Mouse (Mus musculus) embryo, embryonic 10 days (tissue): ENCODE measurements around the gene Fam126b.
A peak's percentile ranks its signal among the peaks of the same experiment; 100 is the strongest.
"Not testable (repeated sequence)": the region's sequence is repeated elsewhere in the genome, so short reads cannot be mapped to it uniquely, and the experiment has no call there.

Experiments used
- DNase-seq: peaks from one replicate; pipeline ENCODE4 v3.0.0-alpha.2; 2015; ENCODE audit warnings: low spot score

Fam126b gene

DNA sequence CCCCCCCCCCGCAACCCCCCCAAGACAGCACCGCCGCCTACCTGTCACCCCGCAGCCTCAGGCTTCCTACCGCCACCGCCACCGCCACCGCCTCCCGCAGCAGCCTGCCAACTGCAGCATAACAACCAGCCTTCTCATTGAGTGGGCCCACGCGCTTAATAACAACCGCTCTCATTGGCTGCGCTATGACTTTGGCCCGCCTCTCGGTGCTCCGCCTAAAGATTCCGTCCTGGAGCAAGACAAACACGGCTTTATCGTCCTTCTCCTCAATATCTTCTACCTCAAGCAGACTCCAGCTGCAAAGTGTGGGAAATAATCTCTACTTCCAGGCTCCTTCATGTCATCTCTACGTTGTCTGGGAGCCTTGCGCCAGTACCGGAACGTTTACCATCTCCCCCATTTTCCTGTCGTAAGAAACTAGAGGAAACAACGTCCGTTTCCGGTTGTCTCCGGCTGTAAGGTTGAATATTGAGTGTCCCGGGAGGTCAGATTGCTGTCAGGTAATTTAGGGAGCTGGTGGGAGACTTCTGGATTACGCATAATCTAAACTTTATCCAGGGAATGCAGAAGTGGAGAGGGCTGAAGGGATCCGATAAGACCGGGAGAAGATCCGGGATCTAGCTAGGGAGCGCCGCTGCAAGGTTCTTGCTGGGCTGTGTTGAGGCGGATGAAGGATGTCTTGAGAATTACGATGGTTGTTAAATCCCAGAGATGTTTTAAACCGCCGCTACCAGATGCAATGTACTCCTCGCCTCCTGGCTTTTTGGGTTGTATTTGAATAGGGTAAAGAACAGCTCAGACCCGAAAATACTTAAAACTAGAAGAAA, at the start of gene Fam126b, which contains the start of gene Ndufb3:
Gene Fam126b (minus strand): TSS at position 153 of the 827 bp plus-strand sequence.
Gene Ndufb3 (plus strand): TSS at position 214 of the 827 bp plus-strand sequence.
- peak; percentile 93 for DNase-seq

- not testable (repeated sequence) for DNase-seq
Observed at GRCm38 (mm10) chr1:58628847-58629246, 42.7 kb upstream of the Fam126b start.

DNA sequence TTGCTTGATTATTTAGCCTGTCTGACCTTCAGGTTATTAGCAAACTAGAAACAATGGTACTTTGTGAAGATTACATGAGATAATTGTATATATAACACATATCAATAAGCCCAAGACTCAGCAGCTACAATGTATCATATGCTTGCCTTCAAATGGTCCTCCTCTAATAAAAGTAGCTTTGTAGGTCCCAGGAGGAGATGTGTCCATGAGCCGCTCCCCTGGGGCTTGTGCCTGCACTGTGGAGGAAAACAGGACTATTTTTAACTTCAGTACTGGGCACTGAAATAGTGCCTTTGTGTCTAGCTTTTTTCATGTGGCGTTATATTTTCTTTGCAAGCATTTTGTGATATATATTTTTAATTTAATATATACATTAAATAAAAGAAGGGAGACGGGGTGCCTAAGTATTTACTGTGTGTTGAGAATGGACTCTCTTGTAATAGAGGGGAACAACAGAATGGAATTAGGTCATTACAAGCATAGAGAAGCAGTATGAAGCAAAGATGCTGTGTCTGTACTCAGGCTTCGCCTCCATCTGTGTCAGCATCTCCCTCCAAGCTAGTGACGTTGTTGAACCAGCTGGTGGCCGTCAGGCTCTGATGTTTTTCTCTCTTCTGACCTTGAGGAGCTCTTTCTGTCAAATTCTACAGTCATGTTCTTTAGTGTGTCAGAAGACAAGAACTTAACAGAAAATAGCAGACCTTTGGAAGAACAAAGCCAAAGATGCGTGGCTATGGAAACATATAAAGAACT, 36.0 kb upstream of the Fam126b start:
- no peak for DNase-seq

DNA sequence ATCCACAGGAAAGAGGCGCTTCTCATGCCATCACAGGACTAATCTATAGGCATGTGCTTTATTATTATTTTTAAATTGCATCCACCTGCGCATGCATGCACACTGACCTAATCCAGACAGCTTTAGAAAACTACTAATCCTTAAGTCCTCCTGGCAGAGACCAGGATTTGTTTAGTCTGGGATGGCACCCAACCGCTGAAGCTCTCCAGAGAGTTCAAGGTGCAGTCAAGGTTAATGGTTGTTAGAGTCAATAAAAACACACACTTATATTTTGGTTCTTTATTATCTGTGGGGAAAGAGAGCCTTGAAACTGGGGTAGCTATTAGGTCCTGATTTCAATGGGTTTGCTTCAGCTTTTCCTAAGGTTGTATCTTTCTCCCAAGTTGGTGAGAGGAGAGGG, 35.1 kb upstream of the Fam126b start:
- no peak for DNase-seq

- DNase-seq: no peak
Observed at GRCm38 (mm10) chr1:58618766-58619165, 32.6 kb upstream of the Fam126b start.

DNA sequence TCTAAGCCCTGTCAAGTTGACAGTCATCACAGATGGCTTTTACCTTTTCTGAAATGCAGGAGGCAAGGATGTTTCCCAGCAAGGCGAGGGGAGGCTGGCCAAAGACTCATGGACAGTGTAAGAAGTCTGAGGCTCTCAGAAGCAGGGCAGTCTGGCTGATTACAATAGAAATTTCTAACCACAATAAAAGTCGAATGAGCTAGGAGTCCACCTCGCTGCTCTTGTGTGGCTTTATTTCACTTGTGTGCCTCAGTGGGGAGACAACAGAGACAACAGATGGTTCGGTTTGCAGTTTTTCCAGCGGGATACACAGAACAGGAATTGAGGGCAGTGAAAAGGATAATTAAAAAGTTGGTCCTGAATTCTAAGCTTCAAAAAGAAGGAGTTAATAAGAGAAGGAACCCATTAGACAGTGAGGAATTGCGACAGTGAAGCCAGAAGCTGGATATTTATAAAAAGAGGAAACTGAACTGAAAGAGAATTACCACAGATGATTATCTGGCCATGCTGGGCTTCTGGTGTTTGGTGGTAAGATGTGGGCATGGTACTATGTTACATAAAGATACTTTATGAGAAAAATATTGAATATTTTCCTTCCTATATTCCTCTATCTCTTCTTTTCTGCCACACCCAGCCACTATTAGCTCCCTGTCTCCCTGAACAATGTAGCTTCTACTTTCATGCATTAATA, 32.0 kb upstream of the Fam126b start:
- no peak for DNase-seq

- DNase-seq: no peak
Observed at GRCm38 (mm10) chr1:58617076-58617475, 31.0 kb upstream of the Fam126b start.

- no peak for DNase-seq
Observed at GRCm38 (mm10) chr1:58616176-58616575, 30.1 kb upstream of the Fam126b start.

GRCm38 (mm10) chr1:58615146-58615545, 29.0 kb upstream of the Fam126b start:
- DNase-seq: no peak

- no peak for DNase-seq
Observed at GRCm38 (mm10) chr1:58614424-58614823, 28.3 kb upstream of the Fam126b start.

DNA sequence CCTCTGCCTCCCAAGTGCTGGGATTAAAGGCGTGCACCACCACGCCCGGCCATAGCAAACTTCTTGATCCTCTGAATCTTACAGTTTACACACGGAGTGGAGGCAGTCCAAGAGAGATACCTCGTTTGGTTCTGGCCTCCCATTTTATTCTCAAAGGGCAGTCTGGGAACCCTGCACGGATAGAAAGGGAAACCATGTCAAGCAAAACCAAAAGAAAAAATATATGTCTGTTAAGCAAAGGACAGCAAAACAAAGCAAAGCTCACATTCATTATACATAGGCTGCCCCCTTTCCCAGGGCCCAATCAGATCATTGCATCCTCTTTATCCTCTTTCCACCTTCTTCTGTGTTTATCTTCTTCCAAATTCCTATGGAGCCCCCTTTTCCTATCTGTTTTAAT, 27.7 kb upstream of the Fam126b start:
- no peak for DNase-seq

- no peak for DNase-seq
Observed at GRCm38 (mm10) chr1:58610611-58611010, 24.5 kb upstream of the Fam126b start.

- DNase-seq: no peak
Observed at GRCm38 (mm10) chr1:58610166-58610565, 24.0 kb upstream of the Fam126b start.

DNA sequence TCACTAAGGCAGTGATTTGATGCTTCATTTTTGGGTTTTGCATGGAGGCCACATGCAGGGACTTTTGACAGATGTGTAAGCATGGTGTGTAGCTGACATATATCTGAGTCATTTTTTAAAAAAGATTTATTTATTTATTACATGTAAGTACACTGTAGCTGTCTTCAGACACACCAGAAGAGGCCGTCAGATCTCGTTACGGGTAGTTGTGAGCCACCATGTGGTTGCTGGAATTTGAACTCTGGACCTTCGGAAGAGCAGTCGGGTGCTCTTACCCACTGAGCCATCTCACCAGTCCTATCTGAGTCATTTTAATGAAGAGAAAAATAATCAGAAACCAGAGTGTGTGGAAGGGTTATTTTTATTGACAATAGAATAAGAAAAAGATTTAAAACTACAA, 23.5 kb upstream of the Fam126b start:
- not testable (repeated sequence) for DNase-seq

DNA sequence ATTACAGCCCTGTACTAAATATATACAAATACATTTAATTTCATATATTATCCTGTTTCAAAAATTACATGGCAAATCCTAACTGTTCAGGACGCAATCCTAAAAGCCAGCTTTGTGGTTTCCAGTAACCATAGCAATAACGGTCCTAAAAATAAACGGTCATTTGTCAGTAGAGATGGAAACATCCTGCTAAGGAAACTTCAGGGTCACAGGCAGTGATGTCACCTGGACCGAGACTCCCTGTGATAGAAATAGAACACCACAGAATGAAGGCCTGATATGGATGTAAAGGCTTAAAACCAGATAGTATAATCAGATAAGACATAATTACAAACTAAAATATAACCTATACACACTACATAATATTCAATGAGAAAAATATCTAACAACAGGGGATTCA, 17.6 kb upstream of the Fam126b start:
- no peak for DNase-seq

DNA sequence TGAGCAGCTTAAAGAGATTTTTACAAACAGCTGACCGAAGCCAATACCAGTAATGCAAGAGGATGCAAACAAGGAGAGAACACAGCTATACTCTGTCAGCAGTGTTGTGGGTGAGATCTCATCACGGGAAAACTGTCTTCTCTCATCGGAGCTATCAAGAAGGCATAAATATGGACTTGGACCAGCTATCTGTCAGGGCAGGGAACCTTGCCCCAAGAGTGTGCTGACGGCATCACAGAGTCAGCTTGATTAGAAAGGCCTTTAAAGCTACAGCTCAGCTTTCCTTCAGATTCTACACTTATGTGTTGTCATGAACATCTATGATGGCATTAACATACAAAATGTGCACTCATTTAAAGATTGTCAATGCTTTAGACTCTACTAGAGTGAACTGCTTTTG, 16.6 kb upstream of the Fam126b start:
- no peak for DNase-seq

DNA sequence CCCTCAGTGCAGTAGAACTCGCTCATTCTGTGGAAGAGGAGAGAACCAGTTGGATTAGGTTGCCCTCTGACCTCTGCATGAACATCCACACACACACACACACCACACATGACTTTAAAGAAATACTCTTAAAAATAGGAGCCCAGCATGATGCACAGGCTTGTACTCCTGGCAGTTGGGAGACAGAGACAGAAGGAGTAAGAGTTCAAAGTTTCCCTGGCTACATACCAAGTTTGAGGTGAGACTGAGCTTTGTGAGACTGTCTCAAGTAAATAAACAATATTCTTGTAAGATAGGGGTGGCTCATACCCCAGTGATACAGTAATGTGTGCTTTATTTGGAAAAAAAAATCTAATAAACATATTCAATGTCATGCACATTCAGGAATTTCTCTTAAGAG, 1.4 kb upstream of the Fam126b start:
- no peak for DNase-seq

DNA sequence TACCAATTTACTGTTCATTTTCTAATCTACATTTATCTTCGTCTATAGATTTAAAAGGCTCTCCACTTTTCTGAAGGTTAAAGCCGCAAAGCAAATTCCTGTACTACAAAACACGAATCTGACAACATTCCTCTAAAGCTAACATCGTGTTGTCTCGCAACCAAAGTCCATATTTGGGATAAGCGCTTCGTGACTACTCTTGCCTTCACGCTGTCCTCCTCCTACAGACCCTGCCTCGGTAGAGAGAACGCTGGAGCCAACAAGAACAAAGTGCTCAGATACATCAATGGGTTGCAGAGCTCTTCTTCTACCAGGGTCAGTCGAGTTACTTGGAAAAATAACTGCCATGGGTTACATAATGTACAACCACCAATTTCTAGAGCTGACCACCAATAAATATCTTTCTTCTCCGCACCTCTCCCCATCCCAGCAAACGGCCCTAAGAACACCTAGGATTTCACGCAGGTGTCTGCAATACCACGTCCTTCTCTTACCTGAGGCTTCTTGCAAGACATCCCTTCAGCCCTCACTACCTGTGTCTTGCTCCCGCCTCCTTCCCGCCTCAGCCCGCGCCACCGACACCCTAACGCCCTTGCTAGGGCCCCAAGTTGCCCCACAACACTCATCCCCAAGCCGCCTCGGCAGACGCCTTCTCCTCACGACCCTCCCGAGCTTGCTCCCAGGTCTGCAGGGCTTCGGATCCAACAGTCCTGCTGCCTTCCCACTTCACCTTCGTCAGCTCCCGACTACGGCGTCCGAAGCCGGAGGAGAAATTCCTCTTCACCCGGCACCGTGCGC, 551 bp downstream of the Fam126b start:
- DNase-seq: peak; percentile 6

DNA sequence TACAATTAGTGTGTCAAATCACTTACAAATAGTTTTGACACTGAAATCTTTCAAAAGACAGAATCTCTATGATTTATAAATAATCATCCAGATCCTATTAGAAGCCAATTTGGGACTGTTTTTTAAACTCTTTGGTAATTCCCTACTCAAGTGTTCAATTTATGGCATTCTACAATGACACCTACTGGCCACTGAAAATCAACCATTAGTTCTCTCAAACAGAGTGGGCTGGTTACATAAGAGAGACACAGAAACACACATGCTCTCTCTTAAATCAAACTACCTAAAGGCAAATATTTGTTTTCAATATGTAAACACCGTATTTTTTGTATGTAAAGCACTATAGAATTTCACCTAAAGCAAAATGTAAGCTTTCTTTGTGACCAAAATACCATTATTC, 1.9 kb downstream of the Fam126b start:
- DNase-seq: no peak

DNA sequence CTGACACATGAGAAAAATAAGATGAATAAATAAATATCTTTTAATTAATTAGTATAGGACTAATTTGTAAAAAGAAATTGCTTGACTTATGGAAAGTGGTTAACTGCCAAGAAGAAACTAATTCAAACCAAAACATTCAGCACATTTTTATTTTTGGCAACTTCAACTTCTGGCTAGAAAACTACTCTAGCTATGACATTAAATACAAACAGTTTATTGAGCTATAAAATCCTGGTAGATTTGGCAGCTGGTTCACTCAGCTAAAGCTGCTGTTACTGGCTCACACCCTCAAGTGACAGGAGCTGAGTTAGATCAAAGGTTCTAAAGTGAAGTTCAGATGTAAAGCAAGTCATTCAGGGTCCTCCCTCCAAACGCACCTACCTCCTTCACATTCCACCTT, 3.5 kb downstream of the Fam126b start:
- no peak for DNase-seq

GRCm38 (mm10) chr1:58579179-58579578, 6.9 kb downstream of the Fam126b start:
- DNase-seq: peak; percentile 14

- no peak for DNase-seq
Observed at GRCm38 (mm10) chr1:58570437-58570836, 15.7 kb downstream of the Fam126b start.
